Mouse (Mus musculus): ENCODE results near the gene Tpst2.

Tpst2 gene

DNA sequence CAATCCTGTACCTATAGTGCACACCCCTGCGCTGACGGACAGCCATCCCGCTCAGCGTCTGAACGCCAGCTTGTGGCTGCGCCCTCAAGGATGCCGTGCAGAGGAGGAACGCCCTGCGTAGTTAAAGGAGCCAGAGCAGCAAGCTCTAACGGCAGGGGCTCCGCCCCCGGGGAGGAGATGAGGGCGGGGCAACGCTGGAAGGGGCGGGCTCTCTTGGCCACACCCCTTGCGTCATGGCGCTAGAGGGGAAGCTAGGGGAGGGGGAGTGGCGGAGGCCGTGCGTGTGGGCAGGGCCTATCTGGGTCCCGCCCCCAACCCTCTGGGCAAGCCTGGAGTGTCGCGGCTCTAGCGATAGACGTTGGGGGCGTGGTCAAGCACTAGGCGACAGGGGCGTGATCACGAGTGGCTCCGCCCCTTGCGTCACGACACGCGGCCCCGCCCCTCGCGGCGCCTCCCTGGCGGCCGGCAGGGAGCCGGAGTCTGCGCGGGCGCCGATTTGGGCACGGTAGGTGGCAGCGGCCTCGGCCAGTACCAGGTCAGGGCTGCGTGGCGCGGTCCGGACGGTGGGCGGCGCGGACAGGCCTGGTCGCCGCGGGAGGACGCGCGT, at the start of gene Tpst2:
Gene Tpst2 (plus strand): TSS at position 425 of the 607 bp plus-strand sequence.
- peak; percentile 86 for DNase-seq (ENCODE audit: extremely low read depth, low read depth)

DNA sequence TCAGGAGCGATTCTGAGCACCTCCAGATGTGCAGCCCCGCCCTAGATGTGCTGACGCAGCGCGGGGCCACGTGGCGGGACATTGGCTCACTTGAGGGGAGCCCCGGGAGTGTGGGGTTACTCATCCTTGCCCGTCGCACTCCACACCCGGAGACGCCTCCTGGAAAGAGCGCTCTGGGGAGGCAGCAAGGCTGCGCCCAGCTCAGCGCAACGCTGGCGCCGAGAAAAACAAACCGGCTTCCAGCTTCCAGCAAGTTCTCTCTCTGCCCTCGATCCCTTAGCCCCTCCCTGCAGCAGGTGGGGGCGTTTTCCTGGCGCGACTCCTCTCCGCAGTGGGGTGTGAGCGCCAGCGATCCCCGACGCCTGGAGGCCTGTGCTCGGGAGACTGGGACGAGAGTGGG, 49.1 kb upstream of the Tpst2 start:
- no peak for DNase-seq (ENCODE audit: extremely low read depth, low read depth)

DNA sequence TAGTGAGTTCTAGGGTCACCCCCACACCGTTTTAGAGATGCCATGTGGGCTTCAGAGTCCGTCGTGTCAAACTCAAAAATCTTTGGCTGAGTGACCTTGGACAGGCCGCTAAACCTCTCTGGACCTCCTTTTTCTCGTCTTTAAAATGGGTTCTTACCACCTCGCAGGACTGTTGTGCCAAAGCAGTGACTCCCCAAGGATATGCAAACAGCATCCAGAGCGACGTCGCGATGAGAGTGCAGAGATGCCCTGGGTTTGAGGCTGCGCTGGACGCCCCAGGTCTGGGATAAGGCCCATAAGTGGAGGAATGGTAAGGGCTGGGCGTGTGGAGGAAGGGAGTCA, 48.6 kb upstream of the Tpst2 start:
- no peak for DNase-seq (ENCODE audit: extremely low read depth, low read depth)

DNA sequence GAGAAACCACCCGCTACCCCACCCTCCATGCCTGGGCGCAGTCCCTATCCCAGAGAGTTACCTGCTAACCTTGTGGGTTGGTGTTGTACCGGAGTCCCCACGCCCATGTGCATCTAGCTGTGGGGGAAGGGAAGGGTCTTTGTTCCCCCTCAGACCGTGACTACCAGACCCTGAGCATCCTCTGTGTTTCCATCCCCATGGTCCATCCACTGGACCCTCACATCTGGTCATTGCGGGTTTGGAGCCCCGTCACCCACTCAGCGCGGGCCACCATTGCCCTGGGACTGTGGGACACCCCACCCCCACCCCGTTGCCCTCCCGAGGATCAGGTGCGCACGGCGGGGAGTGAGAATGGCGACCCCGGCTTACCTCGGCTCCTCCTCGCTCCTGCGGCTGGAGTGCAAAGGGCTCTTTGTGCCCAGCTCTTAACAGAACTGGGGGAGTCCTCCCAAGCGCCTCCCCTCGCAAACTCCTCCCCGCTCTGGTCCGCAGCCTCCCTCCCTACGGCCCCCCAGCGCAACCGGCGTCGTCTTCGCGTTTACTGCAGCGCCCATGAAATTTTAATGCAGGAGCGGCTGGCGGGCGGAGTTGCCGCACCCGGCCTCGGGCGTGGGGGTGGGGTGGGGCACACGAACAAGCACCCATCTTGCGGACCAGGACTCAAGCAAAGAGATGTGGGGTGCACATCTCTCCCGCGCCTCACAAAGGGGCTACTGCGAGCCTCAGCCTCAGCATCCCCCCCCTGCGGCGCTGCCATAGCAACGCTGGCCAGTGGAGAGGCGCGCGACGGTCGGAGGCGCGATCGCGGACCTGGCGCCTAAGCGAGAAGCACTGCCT, 48.0 kb upstream of the Tpst2 start:
- DNase-seq (ENCODE audit: extremely low read depth, low read depth), result no peak

DNA sequence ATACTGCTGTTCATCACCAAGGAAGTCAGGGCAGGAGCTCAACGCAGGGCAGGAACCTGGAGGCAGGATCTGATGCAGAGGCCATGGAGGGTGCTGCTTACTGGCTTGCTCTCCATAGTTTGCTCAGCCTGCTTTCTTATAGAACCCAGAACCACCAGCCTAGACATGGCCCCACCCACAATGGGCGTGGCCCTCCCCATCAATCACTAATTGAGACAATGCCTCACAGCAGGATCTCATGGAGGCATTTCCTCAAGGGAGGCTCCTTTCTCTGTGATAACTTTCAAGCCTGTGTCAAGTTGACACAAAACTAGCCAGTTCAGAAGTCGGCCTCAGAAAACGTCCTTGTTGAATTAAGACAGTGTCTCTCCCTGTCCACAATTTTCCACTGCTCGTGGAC, 40.7 kb upstream of the Tpst2 start:
- no peak for DNase-seq (ENCODE audit: extremely low read depth, low read depth)

DNA sequence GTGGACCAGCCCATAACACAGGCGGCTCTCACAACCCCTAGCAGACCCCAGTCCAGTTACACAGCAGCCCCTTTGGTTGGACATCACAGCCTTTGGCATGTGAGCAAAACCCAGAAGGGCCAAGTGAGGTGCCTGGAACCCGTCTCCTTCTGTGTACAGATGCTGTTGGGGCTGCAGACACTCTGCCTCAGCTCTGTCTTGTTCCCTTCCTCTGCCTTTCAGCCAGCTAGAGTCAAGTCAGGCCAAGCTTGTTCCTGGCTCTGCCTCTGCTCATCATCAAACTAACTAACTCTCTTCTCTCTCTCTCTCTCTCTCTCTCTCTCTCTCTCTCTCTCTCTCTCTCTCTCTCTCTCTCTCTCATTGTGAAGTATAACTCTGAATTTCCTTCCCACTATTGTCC, 39.9 kb upstream of the Tpst2 start:
- no peak for DNase-seq (ENCODE audit: extremely low read depth, low read depth)

DNA sequence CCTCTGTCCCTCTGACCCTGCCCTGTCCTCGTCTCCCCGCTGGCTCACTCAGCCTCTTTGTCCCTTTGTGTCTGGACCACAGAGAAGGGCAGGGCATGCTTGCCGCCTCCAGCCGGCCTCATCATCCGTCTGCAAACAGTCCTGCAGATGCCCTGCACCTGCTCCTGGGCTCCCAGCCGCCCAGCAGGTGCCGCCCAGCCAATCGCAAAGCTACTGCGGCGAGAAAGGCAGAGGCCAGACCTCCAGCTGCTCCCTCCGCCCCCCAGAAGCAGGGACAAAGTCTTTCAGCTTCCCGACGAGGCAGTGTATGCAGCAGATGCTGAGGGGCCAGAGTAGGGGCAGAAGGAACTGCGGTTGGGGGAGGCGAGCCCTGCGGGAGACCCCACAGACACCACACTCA, 39.1 kb upstream of the Tpst2 start:
- DNase-seq (ENCODE audit: extremely low read depth, low read depth), result no peak

DNA sequence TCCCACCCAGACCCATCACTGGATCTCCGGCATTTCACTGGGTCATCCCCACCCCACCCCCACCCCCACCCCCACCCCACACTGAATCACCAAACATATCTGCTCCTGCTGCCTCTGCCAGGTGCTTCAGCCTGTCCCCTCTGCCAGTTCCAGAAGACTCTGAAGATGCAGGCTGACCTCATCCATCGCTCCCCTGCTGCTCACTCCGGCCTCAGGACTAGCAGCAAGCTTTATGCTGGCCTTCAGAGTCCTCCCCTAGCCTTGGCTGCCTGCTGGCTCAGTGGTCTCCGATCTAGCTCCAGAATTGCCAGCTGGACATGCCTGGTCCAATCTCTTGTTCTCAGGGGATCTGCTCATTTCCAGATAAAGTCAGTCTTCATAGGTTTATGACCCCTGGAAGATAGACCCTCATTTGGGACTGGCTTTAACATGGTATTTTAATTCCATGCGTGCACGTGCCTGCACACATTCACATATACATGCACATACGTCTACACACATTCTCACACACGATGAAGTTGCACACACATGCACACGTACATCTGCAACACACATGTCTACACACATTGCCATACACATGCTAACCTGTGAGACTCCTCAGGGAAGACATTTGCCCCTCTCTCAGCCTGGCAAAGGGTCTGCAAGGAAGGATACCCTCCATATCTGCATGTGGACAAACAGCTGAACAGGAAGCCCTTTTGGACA, 38.5 kb upstream of the Tpst2 start:
- DNase-seq (ENCODE audit: extremely low read depth, low read depth), result no peak

DNA sequence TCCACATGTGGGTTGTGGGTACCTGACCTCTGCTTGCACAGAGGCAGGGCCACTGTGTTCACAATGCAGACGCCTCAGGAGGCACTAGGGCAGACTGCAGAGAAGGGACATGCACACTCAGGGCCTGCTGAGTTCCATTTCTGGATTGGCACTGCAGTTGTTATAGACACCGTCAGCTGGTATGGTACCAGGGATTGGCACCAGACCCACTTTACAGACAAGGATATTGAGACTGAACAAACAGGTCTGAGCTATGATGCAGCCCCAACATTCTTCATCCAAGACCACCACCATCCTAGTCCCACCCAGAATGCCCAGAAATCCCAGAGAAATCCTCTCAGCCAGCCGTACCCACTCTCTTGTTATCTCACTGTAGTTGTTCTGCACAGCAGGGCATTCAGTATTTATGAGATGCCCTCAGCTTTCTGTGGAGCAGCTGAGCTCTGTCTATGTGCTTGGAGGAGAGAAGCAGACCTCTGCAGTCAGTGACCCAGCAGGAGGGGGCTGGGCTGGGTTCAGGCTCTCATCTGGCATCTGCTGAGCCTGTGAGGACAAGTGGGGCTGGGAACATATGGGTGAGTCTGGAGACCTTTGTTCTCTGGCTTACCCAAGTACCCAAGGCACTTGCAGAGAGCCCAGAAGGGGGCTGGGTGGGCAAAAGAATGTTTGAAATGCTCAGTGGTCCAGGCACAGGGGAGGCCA, 37.6 kb upstream of the Tpst2 start:
- DNase-seq (ENCODE audit: extremely low read depth, low read depth), result no peak

DNA sequence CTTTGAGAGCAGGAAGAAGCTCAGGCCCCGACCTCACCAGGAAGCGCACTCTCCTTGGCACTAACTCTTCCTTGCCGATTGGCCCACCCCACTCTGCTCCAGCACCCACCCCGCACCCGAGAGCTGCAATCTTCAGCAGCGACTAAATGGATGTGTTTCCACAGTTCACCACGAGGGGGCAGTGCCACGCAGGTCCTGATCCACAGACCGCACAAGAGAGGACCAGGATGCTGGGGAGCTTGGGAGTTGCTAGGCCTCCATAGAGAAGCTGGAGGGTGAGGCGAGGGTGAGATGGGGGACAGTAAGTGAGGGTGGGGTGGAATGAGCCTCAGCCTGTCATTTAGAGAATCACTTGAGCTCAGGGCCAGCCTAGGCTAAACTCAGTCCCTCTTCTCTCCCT, 35.7 kb upstream of the Tpst2 start:
- DNase-seq (ENCODE audit: extremely low read depth, low read depth), result peak; percentile 66

DNA sequence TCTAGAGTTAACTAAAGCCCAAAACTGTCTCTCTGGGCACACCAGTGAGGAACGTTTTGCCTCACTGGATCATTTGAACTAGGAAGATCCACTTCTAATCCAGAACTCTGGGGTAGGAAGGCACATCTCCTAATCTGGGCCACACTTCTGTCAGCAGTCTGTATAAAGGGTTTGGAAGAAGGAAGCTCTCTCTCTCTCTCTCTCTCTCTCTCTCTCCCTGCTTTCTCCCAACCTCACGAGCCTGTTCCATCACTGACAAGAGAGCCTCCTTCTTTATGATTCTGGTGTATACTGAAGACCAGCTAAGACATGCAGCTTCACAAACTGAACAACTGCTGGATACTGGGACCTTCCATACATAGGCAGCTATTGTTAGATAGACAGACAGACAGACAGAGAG, 34.6 kb upstream of the Tpst2 start:
- DNase-seq (ENCODE audit: extremely low read depth, low read depth), result no peak

DNA sequence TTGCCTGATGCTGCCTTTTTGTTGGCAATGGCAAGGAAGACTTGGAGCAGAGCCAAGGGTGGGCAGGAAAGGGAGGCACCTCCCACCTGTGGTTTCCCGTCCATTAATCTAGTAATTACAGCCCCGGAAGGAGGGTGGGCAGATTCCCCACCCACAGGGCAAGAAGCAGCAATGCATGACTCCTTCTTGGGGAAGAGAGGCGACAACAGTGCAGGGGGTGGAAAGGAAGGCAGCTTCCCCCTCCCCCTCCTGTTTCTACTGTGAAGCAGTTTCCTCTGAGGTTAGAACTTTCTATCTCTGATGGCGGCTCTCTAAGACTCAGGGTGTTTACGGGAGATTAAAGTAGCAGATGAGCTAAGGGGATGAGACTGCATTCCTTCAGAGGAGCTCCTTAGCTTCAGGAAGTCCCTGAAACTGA, 34.1 kb upstream of the Tpst2 start:
- peak; percentile 85 for DNase-seq (ENCODE audit: extremely low read depth, low read depth)

DNA sequence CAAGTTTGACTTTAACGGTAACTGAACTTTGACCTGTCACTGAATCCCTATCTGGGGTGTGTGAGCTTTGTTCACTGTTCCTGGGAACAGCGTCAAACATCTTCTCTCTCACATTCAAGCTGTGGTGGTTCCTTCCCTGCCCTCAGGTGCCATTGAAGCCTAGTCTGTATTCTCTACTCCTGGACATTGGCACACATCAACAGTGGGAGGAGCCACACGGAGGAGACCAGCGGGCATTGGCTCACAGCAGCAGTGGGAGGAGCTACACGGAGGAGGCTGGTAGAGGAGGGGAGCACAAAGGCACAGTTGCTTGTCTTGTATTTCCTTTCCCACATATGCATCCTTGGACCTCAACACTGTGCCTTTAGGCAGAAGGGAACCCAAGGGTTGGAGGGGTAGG, 33.5 kb upstream of the Tpst2 start:
- no peak for DNase-seq (ENCODE audit: extremely low read depth, low read depth)

DNA sequence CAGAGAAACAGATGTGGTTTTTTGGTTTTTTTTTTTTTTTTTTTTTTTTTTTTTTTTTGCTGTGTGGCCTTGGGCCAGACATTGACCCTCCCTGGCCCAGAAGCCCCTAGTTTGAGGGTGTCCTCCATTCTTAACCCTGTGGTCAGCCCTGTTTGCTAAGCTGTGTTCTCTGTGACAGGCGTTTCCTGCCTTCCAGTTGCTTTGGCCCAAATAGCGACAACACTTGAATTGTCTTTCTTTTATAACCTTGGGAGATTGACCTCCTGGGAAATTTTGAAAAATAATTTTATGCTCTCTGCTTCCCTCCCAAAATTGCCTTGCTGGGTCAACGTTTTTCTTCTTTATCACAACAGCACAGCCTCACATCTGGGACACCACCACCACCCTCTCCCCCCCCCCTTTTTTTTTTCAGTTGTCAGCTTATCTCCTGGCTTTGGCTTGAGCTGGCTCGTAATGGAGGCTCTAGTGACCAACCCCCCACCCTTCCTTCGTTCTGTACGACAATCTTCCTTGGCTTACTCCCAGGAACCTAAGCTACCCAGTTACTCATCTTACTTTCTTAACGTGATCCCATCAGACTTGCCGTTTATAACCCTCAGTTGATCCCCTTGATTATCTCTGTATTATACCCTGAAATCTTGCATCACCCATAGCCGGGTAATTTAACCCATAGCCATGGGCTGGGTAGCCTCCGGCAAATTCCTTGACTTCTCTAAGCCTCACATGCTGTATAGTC, 32.8 kb upstream of the Tpst2 start:
- DNase-seq (ENCODE audit: extremely low read depth, low read depth), result no peak

DNA sequence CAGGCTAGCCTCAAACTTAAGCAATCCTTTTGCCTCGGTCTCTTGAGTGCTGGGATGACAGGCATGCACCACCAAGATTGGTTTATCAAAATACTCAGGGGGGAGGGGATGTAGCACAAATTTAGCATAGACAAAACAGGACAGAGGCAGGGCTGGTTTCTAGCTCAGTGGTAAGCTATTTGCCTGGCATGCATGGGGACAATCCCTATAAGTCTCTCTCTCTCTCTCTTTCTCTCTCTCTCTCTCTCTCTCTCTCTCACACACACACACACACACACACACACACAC, 32.3 kb upstream of the Tpst2 start:
- DNase-seq (ENCODE audit: extremely low read depth, low read depth), result no peak

DNA sequence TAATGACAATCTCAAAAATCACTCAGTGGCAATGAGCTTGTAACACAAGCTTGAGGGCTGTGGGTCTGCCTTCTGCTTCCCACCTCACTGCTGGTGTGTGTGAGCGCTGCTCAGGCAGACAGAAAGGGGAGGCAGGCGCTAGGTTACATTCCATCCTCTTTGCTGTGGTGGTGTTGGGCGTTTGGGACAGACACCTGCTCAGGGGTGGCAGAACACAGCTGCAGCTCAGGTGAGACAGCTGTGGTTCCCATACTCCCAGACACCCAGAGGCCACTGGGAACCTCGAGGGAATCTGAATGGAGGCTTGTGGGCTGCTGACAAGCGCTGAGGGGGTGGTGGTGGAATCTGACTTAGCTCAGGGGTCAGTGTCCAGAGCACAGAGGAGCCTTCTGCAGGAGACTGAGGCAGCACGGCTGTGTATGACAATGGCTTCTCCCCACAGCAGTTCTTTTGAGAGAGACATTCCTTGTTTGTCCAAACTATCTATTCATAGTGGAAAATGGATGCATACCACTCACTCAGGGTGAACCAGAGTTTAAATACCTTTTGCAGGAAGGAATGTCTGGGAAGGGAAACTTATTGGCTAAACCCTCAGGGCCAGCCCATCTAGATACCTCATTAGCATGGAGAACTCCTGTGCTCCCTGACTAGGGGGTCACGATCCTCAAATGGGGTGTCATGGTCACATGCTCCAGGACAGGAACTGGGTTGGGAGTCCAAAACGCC, 31.4 kb upstream of the Tpst2 start:
- DNase-seq (ENCODE audit: extremely low read depth, low read depth), result no peak

DNA sequence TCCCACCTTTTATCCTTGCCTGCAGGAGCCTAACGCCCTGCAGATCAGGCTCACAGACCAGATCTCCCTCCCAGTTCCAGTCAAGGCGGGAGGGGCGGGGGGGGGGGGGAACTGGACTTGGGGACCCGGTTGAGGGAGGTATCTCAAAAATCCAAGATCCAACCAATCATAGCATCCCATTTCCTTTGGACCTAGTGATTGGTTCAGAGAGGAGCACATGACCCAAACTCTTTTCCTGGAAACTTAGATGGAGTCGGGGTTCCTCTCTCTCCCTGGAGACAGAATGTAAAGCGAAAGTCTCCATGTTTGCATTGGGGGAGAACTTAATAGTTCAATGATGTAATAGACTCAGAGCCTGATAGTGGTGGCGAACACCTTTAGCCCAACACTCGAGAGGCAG, 29.1 kb upstream of the Tpst2 start:
- no peak for DNase-seq (ENCODE audit: extremely low read depth, low read depth)

DNA sequence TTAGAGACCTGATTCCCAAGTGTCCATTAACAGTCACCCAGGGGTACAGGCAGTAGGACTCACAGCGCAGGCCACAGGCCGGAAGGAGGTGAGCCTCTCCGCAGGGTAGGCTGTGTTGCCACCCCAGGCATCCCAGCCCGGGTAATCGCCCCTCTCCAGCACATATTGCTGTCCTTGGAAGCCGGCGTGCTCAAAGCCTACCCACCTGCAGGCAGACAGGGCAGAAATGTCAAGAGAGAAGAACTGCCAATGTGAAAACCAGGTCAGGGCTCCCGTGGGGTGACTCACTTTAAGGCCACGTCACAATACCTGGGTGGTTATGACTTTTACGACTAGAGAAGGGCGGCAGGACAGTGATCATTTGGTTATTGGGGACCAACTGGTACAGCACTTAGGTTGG, 27.4 kb upstream of the Tpst2 start:
- no peak for DNase-seq (ENCODE audit: extremely low read depth, low read depth)

DNA sequence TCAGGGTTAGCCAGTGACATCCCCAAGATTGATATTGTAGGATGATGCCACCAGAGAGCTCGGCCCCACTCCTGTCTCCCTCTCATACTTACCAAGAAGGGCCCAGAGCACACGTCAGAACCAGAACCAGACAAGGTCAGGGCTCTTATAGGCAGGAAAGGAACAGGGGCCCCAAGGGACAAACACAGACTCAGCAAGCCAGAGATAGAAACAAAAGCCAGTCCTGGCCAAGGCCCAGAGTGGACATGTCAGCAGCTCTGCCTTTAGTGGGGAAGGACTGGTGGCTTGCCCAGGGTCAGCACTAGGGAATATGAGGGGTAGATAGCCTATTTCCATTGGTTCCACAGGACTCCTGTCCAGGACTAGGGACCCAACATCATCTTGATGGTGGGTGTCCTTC, 24.1 kb upstream of the Tpst2 start, which contains the start of gene Cryba4:
Gene Cryba4 (minus strand): TSS at position 119 of the 400 bp plus-strand sequence.
- DNase-seq (ENCODE audit: extremely low read depth, low read depth), result no peak

DNA sequence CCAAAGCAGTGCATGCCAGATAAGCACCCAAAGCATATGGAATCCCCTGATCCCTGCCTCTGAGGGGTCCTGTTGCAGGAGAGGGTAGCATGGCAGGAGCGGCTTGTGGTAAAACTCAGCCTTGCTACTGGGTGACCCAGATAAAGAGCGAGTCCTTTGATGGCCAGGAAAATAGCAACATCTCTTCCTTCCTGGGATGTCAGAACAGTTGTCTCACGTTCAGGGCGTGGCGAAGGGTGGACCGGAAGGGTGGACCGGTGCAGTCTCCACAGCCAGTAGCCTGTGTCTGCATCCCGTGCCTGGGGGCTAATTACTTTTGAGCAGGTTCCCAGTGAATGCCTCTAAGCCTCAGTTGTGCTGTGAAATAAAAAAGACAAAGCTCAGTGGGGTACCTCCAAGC, 23.3 kb upstream of the Tpst2 start:
- DNase-seq (ENCODE audit: extremely low read depth, low read depth), result peak; percentile 76

DNA sequence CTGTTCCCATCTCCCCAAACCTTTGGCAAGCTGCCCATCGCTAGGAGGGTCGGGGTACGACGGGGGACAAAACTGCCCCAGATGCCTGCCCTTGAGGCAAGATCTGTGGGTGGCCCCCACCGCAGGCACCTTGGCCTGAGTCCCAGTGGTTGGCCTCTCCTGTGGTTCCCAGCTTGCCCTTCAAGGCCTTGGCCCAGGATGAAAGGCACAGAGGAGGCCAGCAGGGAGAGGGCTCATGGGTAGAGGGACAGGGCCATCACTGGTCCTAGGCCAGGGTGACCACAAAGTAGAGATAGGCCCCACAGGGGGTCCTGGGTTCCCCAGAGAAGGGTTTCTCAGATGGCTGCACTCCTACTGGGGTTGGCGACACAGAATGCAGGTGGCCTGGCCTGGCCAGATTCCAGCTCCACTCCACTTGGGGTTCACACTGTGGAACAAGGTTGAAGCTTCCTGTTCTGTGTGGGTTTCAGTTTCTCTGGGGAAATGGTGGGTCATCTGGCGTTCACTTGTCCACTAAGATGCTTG, 22.1 kb upstream of the Tpst2 start:
- DNase-seq (ENCODE audit: extremely low read depth, low read depth), result no peak
